Mouse (Mus musculus): ENCODE results near the gene Rgl2. TPM values are rescaled to one million over a fixed set of nuclear protein-coding genes. Genes with fewer than 3 reads are reported as not detected.
"Not testable (repeated sequence)": the region's sequence is repeated elsewhere in the genome, so short reads cannot be mapped to it uniquely, and the experiment has no call there.

Rgl2 gene
- polyA plus RNA-seq, 1 experiment from 2014 or later = 64.4 TPM

- peak overlapping the region; percentile 55; the same call in 1 of the 2 replicates for H3K27ac ChIP-seq (replicated peaks)
- H3K4me3 ChIP-seq (replicated peaks) = no peak overlapping the region
- WGBS = 73% methylated on average over 19 of the region's 19 CpGs
- no peak overlapping the region for H3K9ac ChIP-seq
- H3K27me3 ChIP-seq = peaks cover 48% of the 10 kb centered on the region
- H3K36me3 ChIP-seq = no peaks in the 10 kb centered on the region
- no peaks in the 10 kb centered on the region for H3K9me3 ChIP-seq (replicated peaks)
- H3K4me1 ChIP-seq = peaks cover 27% of the 10 kb centered on the region
- peak overlapping the region; percentile 63; the same call in 1 of the 2 replicates for H3K4me2 ChIP-seq (replicated peaks)
- ATAC-seq (ENCODE audit: insufficient number of reproducible peaks, low FRiP score, low TSS enrichment, low read depth) = no peak
Observed at GRCm38 (mm10) chr17:33980181-33981035, 51.1 kb downstream of the Rgl2 start.

- H3K36me3 ChIP-seq; H3K9ac ChIP-seq; H3K9me3 ChIP-seq (replicated peaks): not testable (repeated sequence)
- H3K27ac ChIP-seq (replicated peaks) = peak overlapping the region; percentile 94
- H3K4me1 ChIP-seq = peaks cover 27% of the 10 kb centered on the region
- peaks cover 42% of the 10 kb centered on the region for H3K27me3 ChIP-seq
- peak overlapping the region; percentile 63 for H3K4me2 ChIP-seq (replicated peaks)
- WGBS = under 1% methylated on average over 27 of the region's 27 CpGs
- H3K4me3 ChIP-seq (replicated peaks) = peak overlapping the region; percentile 57
- ATAC-seq (ENCODE audit: insufficient number of reproducible peaks, low FRiP score, low TSS enrichment, low read depth) = peak; percentile 92
Observed at GRCm38 (mm10) chr17:33981192-33981909, 52.0 kb downstream of the Rgl2 start.

- not testable (repeated sequence) for ATAC-seq (ENCODE audit: insufficient number of reproducible peaks, low FRiP score, low TSS enrichment, low read depth); H3K36me3 ChIP-seq; H3K9me3 ChIP-seq (replicated peaks); H3K9ac ChIP-seq
- Histone ChIP-seq H3K4me2 (replicated peaks) (peak overlapping the region; percentile 63), H3K4me3 (replicated peaks) (peak overlapping the region; percentile 57; the same call in 1 of the 2 replicates), H3K27me3 (peaks cover 34% of the 10 kb centered on the region), H3K4me1 (peaks cover 27% of the 10 kb centered on the region), H3K27ac (replicated peaks) (0 out of 2 replicates have a peak overlapping the region, but pooled peaks have one; percentile 94)
- 9% methylated on average over 8 of the region's 8 CpGs for WGBS
Observed at GRCm38 (mm10) chr17:33982136-33982535, 52.8 kb downstream of the Rgl2 start.

Small RNAs within 50 kb of the gene (microRNA-seq; reads per million reads assigned to microRNA genes)
- gene Gm27740 (ENCODE audit: borderline number of aligned reads) = not detected

Other genes with a start within 250 kb of the Rgl2 start
- 281 and 283 TPM in 2 replicates for gene Hnrnpm, start 242.7 kb upstream of the Rgl2 start, polyA plus RNA-seq (2015; fragmentation: Nextera tagmentation; extraction: Ambion mirVana)
- gene March2, start 210.9 kb upstream of the Rgl2 start, polyA plus RNA-seq (2015; fragmentation: Nextera tagmentation; extraction: Ambion mirVana) = 58.6 and 60.6 TPM in 2 replicates
- 269 and 325 TPM in 2 replicates for gene Rab11b, start 169.0 kb upstream of the Rgl2 start, polyA plus RNA-seq (2015; fragmentation: Nextera tagmentation; extraction: Ambion mirVana)
- 58.8 and 67.2 TPM in 2 replicates for gene Angptl4, start 147.7 kb upstream of the Rgl2 start, polyA plus RNA-seq (2015; fragmentation: Nextera tagmentation; extraction: Ambion mirVana)
- gene Kank3, start 119.0 kb upstream of the Rgl2 start, polyA plus RNA-seq (2015; fragmentation: Nextera tagmentation; extraction: Ambion mirVana) = 45.3 and 45.8 TPM in 2 replicates
- gene Rps28, start 105.0 kb upstream of the Rgl2 start, polyA plus RNA-seq (2015; fragmentation: Nextera tagmentation; extraction: Ambion mirVana) = 998 and 1,000 TPM in 2 replicates
- 432 and 453 TPM in 2 replicates for gene Ndufa7, start 105.0 kb upstream of the Rgl2 start, polyA plus RNA-seq (2015; fragmentation: Nextera tagmentation; extraction: Ambion mirVana)
- 57.3 and 59.6 TPM in 2 replicates for gene Cd320, start 86.5 kb upstream of the Rgl2 start, polyA plus RNA-seq (2015; fragmentation: Nextera tagmentation; extraction: Ambion mirVana)
- gene Gm7029, start 55.7 kb upstream of the Rgl2 start, polyA plus RNA-seq (2015; fragmentation: Nextera tagmentation; extraction: Ambion mirVana) = not detected in 2 replicates
- gene Kifc1, start 38.9 kb upstream of the Rgl2 start, polyA plus RNA-seq (2015; fragmentation: Nextera tagmentation; extraction: Ambion mirVana) = 6.7 and 6.8 TPM in 2 replicates
- 0.55 and 0.58 TPM in 2 replicates for gene Platr17, start 24.4 kb upstream of the Rgl2 start, polyA plus RNA-seq (2015; fragmentation: Nextera tagmentation; extraction: Ambion mirVana)
- gene Daxx, start 20.1 kb upstream of the Rgl2 start, polyA plus RNA-seq (2015; fragmentation: Nextera tagmentation; extraction: Ambion mirVana) = 48.5 and 51.7 TPM in 2 replicates
- gene Tapbp, start 13.6 kb upstream of the Rgl2 start, polyA plus RNA-seq (2015; fragmentation: Nextera tagmentation; extraction: Ambion mirVana) = 40.2 and 49.3 TPM in 2 replicates
- 15.8 and 17.8 TPM in 2 replicates for gene Zbtb22, start 13.6 kb upstream of the Rgl2 start, polyA plus RNA-seq (2015; fragmentation: Nextera tagmentation; extraction: Ambion mirVana)
- gene Pfdn6, start 10.8 kb downstream of the Rgl2 start, polyA plus RNA-seq (2015; fragmentation: Nextera tagmentation; extraction: Ambion mirVana) = 145 and 163 TPM in 2 replicates
- gene Wdr46, start 11.1 kb downstream of the Rgl2 start, polyA plus RNA-seq (2015; fragmentation: Nextera tagmentation; extraction: Ambion mirVana) = 36.2 and 36.5 TPM in 2 replicates
- 6.0 and 8.5 TPM in 2 replicates for gene B3galt4, start 21.9 kb downstream of the Rgl2 start, polyA plus RNA-seq (2015; fragmentation: Nextera tagmentation; extraction: Ambion mirVana)
- gene Vps52, start 26.3 kb downstream of the Rgl2 start, polyA plus RNA-seq (2015; fragmentation: Nextera tagmentation; extraction: Ambion mirVana) = 48.9 and 57.2 TPM in 2 replicates
- gene Rps18, start 26.5 kb downstream of the Rgl2 start, polyA plus RNA-seq (2015; fragmentation: Nextera tagmentation; extraction: Ambion mirVana) = 1,731 and 1,878 TPM in 2 replicates
- gene H2-K1, start 70.8 kb downstream of the Rgl2 start, polyA plus RNA-seq (2015; fragmentation: Nextera tagmentation; extraction: Ambion mirVana) = 29.0 and 31.1 TPM in 2 replicates
- 26.0 and 26.9 TPM in 2 replicates for gene Ring1, start 95.1 kb downstream of the Rgl2 start, polyA plus RNA-seq (2015; fragmentation: Nextera tagmentation; extraction: Ambion mirVana)
- 54.1 and 57.4 TPM in 2 replicates for gene H2-Ke6, start 98.5 kb downstream of the Rgl2 start, polyA plus RNA-seq (2015; fragmentation: Nextera tagmentation; extraction: Ambion mirVana)
- 229 and 234 TPM in 2 replicates for gene Slc39a7, start 102.1 kb downstream of the Rgl2 start, polyA plus RNA-seq (2015; fragmentation: Nextera tagmentation; extraction: Ambion mirVana)
- 53.0 and 54.6 TPM in 2 replicates for gene Rxrb, start 102.3 kb downstream of the Rgl2 start, polyA plus RNA-seq (2015; fragmentation: Nextera tagmentation; extraction: Ambion mirVana)
- 53.2 and 64.3 TPM in 2 replicates for gene Col11a2, start 109.9 kb downstream of the Rgl2 start, polyA plus RNA-seq (2015; fragmentation: Nextera tagmentation; extraction: Ambion mirVana)
- 0.54 and 0.89 TPM in 2 replicates for gene H2-Oa, start 162.8 kb downstream of the Rgl2 start, polyA plus RNA-seq (2015; fragmentation: Nextera tagmentation; extraction: Ambion mirVana)
- gene H2-DMa, start 190.0 kb downstream of the Rgl2 start, polyA plus RNA-seq (2015; fragmentation: Nextera tagmentation; extraction: Ambion mirVana) = 14.0 and 15.3 TPM in 2 replicates
- gene Brd2, start 193.1 kb downstream of the Rgl2 start, polyA plus RNA-seq (2015; fragmentation: Nextera tagmentation; extraction: Ambion mirVana) = 118 and 122 TPM in 2 replicates
- gene H2-DMb2, start 213.8 kb downstream of the Rgl2 start, polyA plus RNA-seq (2015; fragmentation: Nextera tagmentation; extraction: Ambion mirVana) = 0.61 and 0.93 TPM in 2 replicates
- 3.2 and 3.8 TPM in 2 replicates for gene H2-DMb1, start 223.5 kb downstream of the Rgl2 start, polyA plus RNA-seq (2015; fragmentation: Nextera tagmentation; extraction: Ambion mirVana)

Measured in embryonic facial prominence, embryonic 15.5 days (tissue).